Mouse (Mus musculus) neural tube, embryonic 12.5 days (tissue): ENCODE data around the gene Slc5a3. TPM values are rescaled to one million over a fixed set of nuclear protein-coding genes. Genes with fewer than 3 reads are reported as not detected.
"Not testable (repeated sequence)": the region's sequence is repeated elsewhere in the genome, so short reads cannot be mapped to it uniquely, and the experiment has no call there.

ENCODE experiments used
- ATAC-seq: fragments of 200-750 bp; cut with Nextera tagmentation; 2 replicates; pipeline ENCODE4 v1.8.0; 2017; ENCODE audit warnings: low read depth, mild to moderate bottlenecking, moderate TSS enrichment, moderate library complexity; ENCODE audit not compliant: low FRiP score
- H3K27ac ChIP-seq: fragments of 300-500 bp; sonication (generic); 2 replicates; pipeline ENCODE4 v1.5.1; 2016
- H3K27me3 ChIP-seq: fragments of 300-500 bp; sonication (generic); replicated peaks from 2 replicates; pipeline ENCODE4 v1.6.1; 2016; ENCODE audit warnings: mild to moderate bottlenecking
- H3K36me3 ChIP-seq: fragments of 300-500 bp; sonication (generic); 2 replicates; pipeline ENCODE4 v1.6.1; 2016; ENCODE audit warnings: mild to moderate bottlenecking
- H3K4me1 ChIP-seq: fragments of 300-500 bp; sonication (generic); 2 replicates; pipeline ENCODE4 v1.6.1; 2016
- H3K4me2 ChIP-seq: fragments of 300-500 bp; sonication (generic); replicated peaks from 2 replicates; pipeline ENCODE4 v1.6.1; 2016; ENCODE audit warnings: mild to moderate bottlenecking
- H3K4me3 ChIP-seq: fragments of 300-500 bp; sonication (generic); 2 replicates; pipeline ENCODE4 v1.5.1; 2016
- H3K9ac ChIP-seq: fragments of 300-500 bp; sonication (generic); 2 replicates; pipeline ENCODE4 v1.6.1; 2016; ENCODE audit warnings: mild to moderate bottlenecking
- H3K9me3 ChIP-seq: fragments of 300-500 bp; sonication (generic); 2 replicates; pipeline ENCODE4 v1.6.1; 2016; ENCODE audit warnings: mild to moderate bottlenecking
- WGBS: fragments of 180-500 bp; shearing (Covaris S2); methylation state at CpG from one replicate; pipeline ENCODE4 v1.1.7; 2016; 5-methylcytosine and 5-hydroxymethylcytosine counted together
- polyA plus RNA-seq: library from polyadenylated mRNA; unstranded; fragments of >200 nt; fragmentation: Nextera tagmentation; extraction: Ambion mirVana; gene quantifications from 2 replicates; pipeline ENCODE4 v1.2.1, GENCODE M21; 2016

Gene Slc5a3
- polyA plus RNA-seq, 1 experiment from 2014 or later: 13.6 TPM

GRCm38 (mm10) chr16:92076797-92077196 lies 18.7 kb downstream of the Slc5a3 start:
- no peaks in the 10 kb centered on the region for H3K27me3 ChIP-seq
- H3K36me3 ChIP-seq: peaks cover 14% of the 10 kb centered on the region
- no peak overlapping the region for H3K4me2 ChIP-seq
- no peak overlapping the region for H3K27ac ChIP-seq
- no peaks in the 10 kb centered on the region for H3K4me1 ChIP-seq
- no peak for ATAC-seq
- no peaks in the 10 kb centered on the region for H3K9me3 ChIP-seq
- no peak overlapping the region for H3K4me3 ChIP-seq
- 95% methylated on average over 8 of the region's 8 CpGs for WGBS
- no peak overlapping the region for H3K9ac ChIP-seq

GRCm38 (mm10) chr16:92083771-92084453 lies 25.8 kb downstream of the Slc5a3 start:
- no peak for ATAC-seq
- no peak overlapping the region for H3K4me3 ChIP-seq
- no peak overlapping the region for H3K27ac ChIP-seq
- no peaks in the 10 kb centered on the region for H3K9me3 ChIP-seq
- H3K27me3 ChIP-seq: no peaks in the 10 kb centered on the region
- peaks cover 5% of the 10 kb centered on the region; the same call in 1 of the 2 replicates for H3K36me3 ChIP-seq
- WGBS: 84% methylated on average over 10 of the region's 10 CpGs
- no peak overlapping the region for H3K9ac ChIP-seq
- no peaks in the 10 kb centered on the region for H3K4me1 ChIP-seq
- no peak overlapping the region for H3K4me2 ChIP-seq

GRCm38 (mm10) chr16:92089225-92089624 lies 31.1 kb downstream of the Slc5a3 start:
- Histone ChIP-seq H3K9me3 (no peaks in the 10 kb centered on the region), H3K4me2 (no peak overlapping the region), H3K36me3 (no peaks in the 10 kb centered on the region), H3K27ac (no peak overlapping the region), H3K9ac (no peak overlapping the region), H3K4me1 (no peaks in the 10 kb centered on the region), H3K27me3 (no peaks in the 10 kb centered on the region), H3K4me3 (no peak overlapping the region)
- ATAC-seq: no peak
- WGBS: 52% methylated on average over 3 of the region's 3 CpGs

DNA sequence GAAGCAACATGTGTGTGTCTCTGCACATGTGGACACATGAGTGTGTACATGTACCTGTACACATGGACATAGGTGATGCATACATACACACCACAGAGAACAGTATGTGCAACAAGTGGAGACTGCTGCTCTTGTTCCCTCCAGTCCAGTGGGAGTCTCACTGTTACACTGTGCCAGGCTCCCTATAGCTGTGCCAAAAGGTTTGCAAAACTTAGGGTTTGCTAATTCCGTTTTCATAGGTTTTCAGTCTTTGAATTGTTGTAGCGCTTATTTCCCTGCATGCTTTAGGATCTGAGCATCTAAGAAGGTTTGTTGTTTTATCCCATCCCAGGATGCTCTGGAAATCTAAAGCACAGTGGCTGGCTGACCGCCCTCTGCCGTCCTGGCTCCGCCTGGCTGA lies 33.8 kb downstream of the Slc5a3 start:
- no peak for ATAC-seq
- Histone ChIP-seq H3K9ac (no peak overlapping the region), H3K4me3 (no peak overlapping the region), H3K4me1 (no peaks in the 10 kb centered on the region), H3K9me3 (no peaks in the 10 kb centered on the region), H3K4me2 (no peak overlapping the region), H3K27ac (no peak overlapping the region), H3K36me3 (0 out of 2 replicates have a peak, but pooled peaks cover 3% of the 10 kb centered on the region), H3K27me3 (no peaks in the 10 kb centered on the region)
- 91% methylated on average over 5 of the region's 5 CpGs for WGBS

DNA sequence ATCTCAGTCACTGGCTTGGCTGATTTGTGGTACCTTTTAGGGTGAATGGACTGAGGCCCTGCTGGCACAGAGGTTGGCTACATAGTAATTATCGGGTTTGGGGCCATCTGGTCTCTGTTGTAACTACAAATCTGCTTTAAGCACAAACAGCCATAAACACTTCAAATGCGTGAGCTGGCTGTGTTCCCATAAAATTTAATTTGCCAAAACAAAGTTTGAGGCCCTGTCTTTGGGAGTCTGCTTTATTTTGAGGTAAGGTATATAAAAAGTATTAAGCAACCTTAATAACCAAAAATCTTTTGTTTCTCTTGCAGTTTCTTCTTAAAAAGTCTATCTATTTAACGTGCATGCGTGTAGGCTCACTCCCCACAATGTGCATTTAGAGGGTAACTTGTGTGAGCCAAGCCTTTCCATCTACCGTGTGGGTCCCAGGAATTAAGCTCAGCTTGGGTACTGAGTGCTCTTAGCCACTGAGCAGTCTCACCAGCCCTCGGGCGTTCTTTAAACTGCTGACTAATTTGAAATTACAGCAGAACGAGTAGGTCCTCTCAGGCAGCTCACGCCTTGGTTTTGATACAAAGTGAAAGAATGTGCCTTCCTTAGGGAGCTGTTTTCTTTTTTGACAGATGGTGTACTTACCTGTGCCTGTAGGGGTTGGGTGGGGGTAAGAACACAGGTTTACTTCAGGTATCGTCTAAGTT lies 40.4 kb downstream of the Slc5a3 start:
- H3K27ac ChIP-seq: no peak overlapping the region
- H3K9me3 ChIP-seq: no peaks in the 10 kb centered on the region
- H3K4me2 ChIP-seq: no peak overlapping the region
- no peak overlapping the region for H3K4me3 ChIP-seq
- H3K27me3 ChIP-seq: no peaks in the 10 kb centered on the region
- no peak for ATAC-seq
- no peak overlapping the region for H3K9ac ChIP-seq
- peaks cover 12% of the 10 kb centered on the region for H3K36me3 ChIP-seq
- H3K4me1 ChIP-seq: peaks cover 17% of the 10 kb centered on the region
- WGBS: 64% methylated on average over 10 of the region's 10 CpGs

DNA sequence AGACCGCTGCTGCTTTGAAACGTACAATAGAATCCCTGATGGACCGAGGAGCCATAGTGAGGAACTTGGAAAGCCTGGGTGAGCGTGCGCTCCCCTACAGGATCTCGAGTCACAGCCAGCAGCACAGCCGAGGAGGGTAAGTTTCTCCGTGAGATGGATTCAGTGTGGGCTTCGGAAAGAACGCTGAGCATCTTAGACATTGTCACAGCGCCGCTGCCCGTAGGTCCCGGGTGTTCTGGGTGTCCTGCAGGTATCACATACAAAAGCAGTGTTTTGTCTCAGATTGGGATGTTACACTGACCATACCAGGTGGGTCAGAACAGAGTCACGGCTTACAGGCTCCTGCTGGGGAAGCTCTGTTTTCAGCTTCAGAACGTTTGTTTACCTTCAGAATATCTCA lies 41.5 kb downstream of the Slc5a3 start:
- no peaks in the 10 kb centered on the region for H3K9me3 ChIP-seq

DNA sequence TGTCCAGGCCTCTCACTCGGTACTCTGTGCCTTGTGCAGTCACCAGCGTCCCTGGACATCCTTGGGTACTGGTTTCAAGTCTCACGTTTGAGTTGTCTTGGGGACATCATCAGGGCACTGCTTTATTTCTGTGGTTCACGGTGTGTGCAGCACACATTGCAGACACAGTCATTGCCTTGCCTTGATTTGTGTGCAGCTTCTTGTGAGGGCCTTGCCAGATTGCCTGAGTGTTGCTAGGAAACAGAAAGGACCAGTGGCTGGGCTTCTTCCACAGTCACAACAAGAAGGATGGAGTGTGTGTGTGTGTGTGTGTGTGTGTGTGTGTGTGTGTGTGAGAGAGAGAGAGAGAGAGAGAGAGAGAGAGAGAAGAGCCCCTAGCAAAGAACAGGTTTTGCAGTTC lies 42.0 kb downstream of the Slc5a3 start:
- H3K9ac ChIP-seq: no peak overlapping the region
- peaks cover 22% of the 10 kb centered on the region for H3K4me1 ChIP-seq
- no peak; the same call in 1 of the 2 replicates for ATAC-seq
- no peaks in the 10 kb centered on the region for H3K9me3 ChIP-seq
- H3K36me3 ChIP-seq: peaks cover 12% of the 10 kb centered on the region
- no peak overlapping the region for H3K27ac ChIP-seq
- H3K4me3 ChIP-seq: no peak overlapping the region
- WGBS: 55% methylated on average over 4 of the region's 4 CpGs
- H3K4me2 ChIP-seq: no peak overlapping the region
- no peaks in the 10 kb centered on the region for H3K27me3 ChIP-seq

More for the DNA sequence above, 41.5 kb downstream of the Slc5a3 start:
- H3K9ac ChIP-seq: no peak overlapping the region
- no peak overlapping the region for H3K27ac ChIP-seq
- no peak for ATAC-seq
- H3K4me2 ChIP-seq: no peak overlapping the region
- peaks cover 12% of the 10 kb centered on the region for H3K36me3 ChIP-seq
- no peak overlapping the region for H3K4me3 ChIP-seq
- no peaks in the 10 kb centered on the region for H3K27me3 ChIP-seq
- 91% methylated on average over 16 of the region's 16 CpGs for WGBS
- peaks cover 22% of the 10 kb centered on the region for H3K4me1 ChIP-seq

GRCm38 (mm10) chr16:92102115-92102514 lies 44.0 kb downstream of the Slc5a3 start:
- 86% methylated on average over 5 of the region's 5 CpGs for WGBS
- Histone ChIP-seq H3K27ac (no peak overlapping the region), H3K9ac (no peak overlapping the region), H3K4me1 (peaks cover 22% of the 10 kb centered on the region), H3K4me3 (no peak overlapping the region), H3K9me3 (no peaks in the 10 kb centered on the region), H3K36me3 (peaks cover 9% of the 10 kb centered on the region), H3K27me3 (no peaks in the 10 kb centered on the region), H3K4me2 (no peak overlapping the region)
- no peak for ATAC-seq

GRCm38 (mm10) chr16:92102931-92103330 lies 44.8 kb downstream of the Slc5a3 start:
- not testable (repeated sequence) for ATAC-seq, H3K9ac ChIP-seq, H3K4me3 ChIP-seq, H3K36me3 ChIP-seq, H3K27ac ChIP-seq, H3K27me3 ChIP-seq, H3K9me3 ChIP-seq, H3K4me2 ChIP-seq
- 88% methylated on average over 7 of the region's 7 CpGs for WGBS
- peaks cover 22% of the 10 kb centered on the region for H3K4me1 ChIP-seq

GRCm38 (mm10) chr16:92103572-92104331 lies 45.6 kb downstream of the Slc5a3 start:
- Histone ChIP-seq H3K9me3 (no peaks in the 10 kb centered on the region), H3K4me2 (no peak overlapping the region), H3K27ac (no peak overlapping the region), H3K27me3 (no peaks in the 10 kb centered on the region), H3K4me3 (no peak overlapping the region), H3K36me3 (peaks cover 9% of the 10 kb centered on the region), H3K9ac (no peak overlapping the region), H3K4me1 (peaks cover 20% of the 10 kb centered on the region)
- 0 out of 2 replicates have a peak, but pooled peaks have one; percentile 63 for ATAC-seq
- WGBS: 28% methylated on average over 9 of the region's 9 CpGs

- Histone ChIP-seq H3K4me2 (no peak overlapping the region), H3K27ac (no peak overlapping the region), H3K27me3 (no peaks in the 10 kb centered on the region), H3K4me3 (no peak overlapping the region), H3K4me1 (peaks cover 20% of the 10 kb centered on the region), H3K9ac (no peak overlapping the region), H3K9me3 (no peaks in the 10 kb centered on the region), H3K36me3 (peaks cover 9% of the 10 kb centered on the region)
- WGBS: 81% methylated on average over 2 of the region's 2 CpGs
- no peak for ATAC-seq
Measured at GRCm38 (mm10) chr16:92104332-92104590, 46.1 kb downstream of the Slc5a3 start.

DNA sequence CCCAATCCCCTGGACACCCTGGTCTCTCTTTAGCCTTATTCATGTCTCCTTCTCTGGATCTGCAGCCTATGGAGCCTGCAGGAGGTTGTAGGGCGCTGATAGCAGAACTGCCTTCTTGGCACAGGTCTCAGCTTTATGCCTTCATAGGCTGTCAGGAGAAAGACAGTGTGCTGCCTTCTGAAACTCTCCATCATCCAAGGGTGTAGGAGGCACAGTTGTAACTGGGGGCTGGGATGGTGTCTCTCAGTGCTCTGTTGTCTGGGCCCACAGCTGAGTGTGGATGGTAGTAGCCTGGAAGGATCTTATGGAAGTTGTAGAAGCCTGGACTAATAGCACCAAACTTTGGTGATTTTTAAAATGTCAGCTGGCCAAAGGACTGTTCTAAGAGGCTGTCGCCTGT lies 46.8 kb downstream of the Slc5a3 start:
- ATAC-seq: no peak
- no peaks in the 10 kb centered on the region for H3K9me3 ChIP-seq
- peaks cover 6% of the 10 kb centered on the region for H3K36me3 ChIP-seq
- H3K4me3 ChIP-seq: no peak overlapping the region
- H3K4me2 ChIP-seq: no peak overlapping the region
- peaks cover 17% of the 10 kb centered on the region for H3K4me1 ChIP-seq
- WGBS: 92% methylated on average over 2 of the region's 2 CpGs
- no peak overlapping the region for H3K27ac ChIP-seq
- no peak overlapping the region for H3K9ac ChIP-seq
- no peaks in the 10 kb centered on the region for H3K27me3 ChIP-seq
